Comparison of ENCODE assay signal across 13 mouse cellular contexts in the genomic region with DNA sequence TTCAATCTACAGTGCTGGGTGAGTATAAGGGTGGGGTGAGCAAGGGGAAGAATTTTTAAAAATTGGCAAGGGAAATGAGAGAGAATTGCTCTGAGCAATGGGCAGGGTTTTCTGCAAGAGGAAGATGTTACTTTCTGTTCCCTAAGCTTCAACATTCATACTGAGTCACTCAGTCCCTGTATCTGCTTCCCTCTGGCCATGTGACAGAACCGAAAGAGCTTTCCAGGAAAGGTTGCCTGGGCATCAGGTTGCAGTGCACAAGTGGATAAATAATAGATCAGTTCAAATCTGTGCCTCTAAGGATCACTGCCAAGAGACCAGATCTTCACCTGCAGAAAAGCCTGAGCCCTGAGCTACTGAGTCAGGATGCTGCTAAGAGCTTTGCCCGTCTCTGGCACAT. TPM values are rescaled to one million over a fixed set of nuclear protein-coding genes. Genes with fewer than 3 reads are reported as not detected.
A peak's percentile ranks its signal among the peaks of the same experiment; 100 is the strongest.
DNase-seq lines count a peak whose midpoint lies in the region; ATAC-seq lines count a peak whose summit lies in the region.
"Had no signal": no experiment of that assay in that cellular context is flagged by ENCODE, and none has a peak within 500 bp of the region (broad histone marks: within the 10 kb centered on the region; RNA-seq: fewer than 3 reads in every experiment).

No protein-coding gene starts in this region.

- 78% methylated on average over 2 of the region's 2 CpGs for WGBS in midbrain, embryonic 16.5 days

- intact Hi-C loops in heart, postnatal 25 days (cut with DNase I), result no loop called here

- no peak overlapping the region for H3K9ac ChIP-seq in midbrain, embryonic 16.5 days (ENCODE audit: low read depth, low read length)
- H3K9ac ChIP-seq: embryonic facial prominence, embryonic 15.5 days; intestine, embryonic 15.5 days; liver, embryonic 13.5 days had no signal

- peak; percentile 50 for ATAC-seq in common myeloid progenitor, adult 5-6 weeks (replicated peaks; ENCODE audit: low read depth, poor library complexity, severe bottlenecking)
- ATAC-seq in midbrain, embryonic 16.5 days, result no peak
- ATAC-seq: forebrain, embryonic 16.5 days; intestine, embryonic 15.5 days had no signal

- no peaks in the 10 kb centered on the region for H3K27me3 ChIP-seq in midbrain, embryonic 16.5 days (ENCODE audit: control insufficient read depth, insufficient read depth, low read depth, low read length)
- H3K27me3 ChIP-seq: embryonic facial prominence, embryonic 15.5 days; intestine, embryonic 15.5 days; liver, embryonic 13.5 days had no signal

- H3K36me3 ChIP-seq in midbrain, embryonic 16.5 days (ENCODE audit: control insufficient read depth, insufficient read depth, low read length), result peaks cover 29% of the 10 kb centered on the region

- no peak overlapping the region for H3K27ac ChIP-seq in midbrain, embryonic 16.5 days (ENCODE audit: low read length)
- H3K27ac ChIP-seq: embryonic facial prominence, embryonic 15.5 days; intestine, embryonic 15.5 days; liver, embryonic 13.5 days had no signal

- H3K4me2 ChIP-seq in midbrain, embryonic 16.5 days (ENCODE audit: low read length), result no peak overlapping the region
- H3K4me2 ChIP-seq: embryonic facial prominence, embryonic 15.5 days; intestine, embryonic 15.5 days; liver, embryonic 13.5 days; midbrain, embryonic 11.5 days had no signal

- no peak overlapping the region for H3K4me3 ChIP-seq in midbrain, embryonic 16.5 days (ENCODE audit: low read depth, low read length)
- H3K4me3 ChIP-seq: embryonic facial prominence, embryonic 15.5 days; intestine, embryonic 15.5 days; liver, embryonic 13.5 days had no signal

- H3K4me1 ChIP-seq in midbrain, embryonic 16.5 days (ENCODE audit: control insufficient read depth, insufficient read depth, low read length), result no peaks in the 10 kb centered on the region
- H3K4me1 ChIP-seq: intestine, embryonic 15.5 days had no signal

- H3K9me3 ChIP-seq in midbrain, embryonic 16.5 days (replicated peaks; ENCODE audit: control insufficient read depth, low read length, poor library complexity, severe bottlenecking), result no peaks in the 10 kb centered on the region
- H3K9me3 ChIP-seq: embryonic facial prominence, embryonic 15.5 days; intestine, embryonic 15.5 days; liver, embryonic 13.5 days had no signal

- peak; percentile 55 to 64 for DNase-seq in heart, adult 18-20 months
- no peak for DNase-seq in heart, postnatal 25 days (ENCODE audit: low spot score)
- DNase-seq in lung, postnatal 36 days, result peak; percentile 67
- DNase-seq in lung, postnatal 10 days, result no peak
- DNase-seq in c-Kit-positive CD71-positive TER-119-positive erythroid progenitor cells, embryonic 14.5 days (ENCODE audit: low spot score), result no peak
- DNase-seq: liver, embryonic 13.5 days; thymus, postnatal 36 days had no signal

RNA-seq across cellular contexts. Expression of a gene that starts 6.8 kb away (rescaled TPM):
- 10 to 100 TPM; 57.6 to 67.8 TPM for total RNA-seq in heart, adult 18-20 months (2021)
- 10 to 100 TPM; 70.9 to 76.5 TPM for total RNA-seq in heart, postnatal 25 days (2021)
- total RNA-seq in common myeloid progenitor, adult 5-6 weeks (2017), result 21.9 and 39.9 TPM in 2 replicates
- 44.7 and 50.0 TPM in 2 replicates for polyA plus RNA-seq in midbrain, embryonic 16.5 days (2015; fragmentation: Nextera tagmentation; extraction: Ambion mirVana)

RNA-seq across cellular contexts. Expression of a gene that starts 26.0 kb away (rescaled TPM):
- total RNA-seq in heart, adult 18-20 months (2021), result 10 to 100 TPM; 68.3 to 71.6 TPM
- 10 to 100 TPM; 45.4 to 93.0 TPM for total RNA-seq in heart, postnatal 25 days (2021)
- total RNA-seq in common myeloid progenitor, adult 5-6 weeks (2017), result not detected in 2 replicates
- 3.1 and 5.5 TPM in 2 replicates for polyA plus RNA-seq in midbrain, embryonic 16.5 days (2015; fragmentation: Nextera tagmentation; extraction: Ambion mirVana)

RNA-seq across cellular contexts. Expression of a gene that starts 50.6 kb away (rescaled TPM):
- total RNA-seq in heart, adult 18-20 months (2021), result 10 to 100 TPM; 52.3 to 58.0 TPM
- total RNA-seq in heart, postnatal 25 days (2021), result 10 to 100 TPM; 55.1 to 62.3 TPM
- 88.3 and 101 TPM in 2 replicates for total RNA-seq in common myeloid progenitor, adult 5-6 weeks (2017)
- 287 and 294 TPM in 2 replicates for polyA plus RNA-seq in midbrain, embryonic 16.5 days (2015; fragmentation: Nextera tagmentation; extraction: Ambion mirVana)

RNA-seq across cellular contexts. Expression of a gene that starts 50.8 kb away (rescaled TPM):
- total RNA-seq in heart, adult 18-20 months (2021), result 10 to 100 TPM; 67.9 to 69.1 TPM
- 10 to 100 TPM; 65.6 to 67.2 TPM for total RNA-seq in heart, postnatal 25 days (2021)
- 21.1 and 25.1 TPM in 2 replicates for total RNA-seq in common myeloid progenitor, adult 5-6 weeks (2017)
- polyA plus RNA-seq in midbrain, embryonic 16.5 days (2015; fragmentation: Nextera tagmentation; extraction: Ambion mirVana), result 5.1 and 5.9 TPM in 2 replicates

RNA-seq across cellular contexts. Expression of a gene that starts 55.1 kb away (rescaled TPM):
- 10 to 100 TPM; 31.7 to 35.2 TPM for total RNA-seq in heart, adult 18-20 months (2021)
- total RNA-seq in heart, postnatal 25 days (2021), result 10 to 100 TPM; 30.6 to 31.4 TPM
- 21.4 and 40.1 TPM in 2 replicates for total RNA-seq in common myeloid progenitor, adult 5-6 weeks (2017)
- polyA plus RNA-seq in midbrain, embryonic 16.5 days (2015; fragmentation: Nextera tagmentation; extraction: Ambion mirVana), result 97.9 and 118 TPM in 2 replicates

Comparison
In these comparisons a context has a peak if more than half of its experiments do, and no peak if none do; other contexts are left out.
1. DNase-seq: peak in heart, adult 18-20 months (2 of 2) and lung, postnatal 36 days (single experiment); none in heart, postnatal 25 days (single experiment), lung, postnatal 10 days (single experiment) and c-Kit-positive CD71-positive TER-119-positive erythroid progenitor cells, embryonic 14.5 days (single experiment).
2. RNA of a gene that starts 26.0 kb away (total RNA-seq): 45.4 to 93.0 TPM in heart, postnatal 25 days and 68.3 to 71.6 TPM in heart, adult 18-20 months; not detected in common myeloid progenitor, adult 5-6 weeks; every median in the first group is over 10 times any median in the second.